Mouse (Mus musculus): ENCODE measurements around the gene Polr3a.

Gene Polr3a

DNA sequence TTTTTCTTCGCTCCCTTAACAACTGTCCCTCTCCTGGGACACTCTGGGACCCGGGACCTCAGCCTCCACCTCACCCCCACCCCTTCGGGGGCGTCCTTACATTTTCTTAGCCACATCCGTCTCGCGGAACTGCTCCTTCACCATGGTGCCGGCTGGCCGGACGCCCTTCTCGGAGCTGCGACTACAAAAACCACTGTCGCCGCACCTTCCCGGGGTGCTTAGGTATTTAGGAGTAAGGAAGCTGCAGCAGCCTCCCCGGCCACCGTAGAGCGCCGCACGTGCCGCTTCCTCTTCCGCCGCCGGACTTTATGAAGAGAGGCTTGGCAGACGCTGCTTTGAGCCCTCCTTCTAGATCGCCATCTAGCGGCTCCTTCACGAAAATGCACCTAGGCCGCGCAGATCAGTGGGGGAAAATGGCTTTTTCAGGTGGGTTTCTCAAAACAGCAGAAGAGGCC is at the start of gene Polr3a, which contains the start of gene Rps24:
TSS of gene Polr3a (minus strand) at position 286 of the 455 bp plus-strand sequence.
TSS of gene Rps24 (plus strand) at position 353 of the 455 bp plus-strand sequence.
- DNase-seq (ENCODE audit: low spot score in 2 of 2) = peak; percentile 87 to 90

DNA sequence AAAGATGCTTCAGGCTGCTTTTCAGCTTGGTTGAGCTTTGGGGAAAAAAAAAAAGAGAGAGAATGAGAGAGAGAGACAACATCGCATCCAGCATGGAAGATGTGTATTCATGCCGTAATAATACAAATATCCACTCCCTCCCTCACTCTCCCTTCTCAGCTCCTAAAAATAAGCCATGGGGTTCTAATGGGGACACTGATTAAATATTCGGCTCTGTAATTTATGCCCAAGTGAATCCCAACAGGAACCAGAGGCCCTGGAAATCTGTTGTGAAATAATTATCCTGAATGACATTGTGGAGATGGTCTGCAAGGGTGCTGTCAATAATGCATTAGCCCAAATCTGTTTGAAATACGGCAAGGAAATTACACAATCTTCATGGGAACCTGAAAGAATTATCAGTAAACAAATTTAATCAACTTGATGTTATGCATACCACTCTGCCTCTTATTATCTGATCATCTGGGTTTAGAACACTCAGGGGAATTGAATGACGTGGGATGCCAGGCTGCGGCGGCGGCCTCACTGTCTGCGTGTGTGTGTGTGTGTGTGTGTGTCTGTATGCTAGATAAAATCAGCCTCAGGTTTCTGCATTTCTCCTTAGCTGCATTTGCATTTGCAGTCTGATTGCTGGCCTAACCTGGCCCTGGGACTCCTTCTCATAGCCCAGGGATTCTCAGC is 48.1 kb upstream of the Polr3a start:
- no peak for DNase-seq (ENCODE audit: low spot score in 2 of 2)

- no peak for DNase-seq (ENCODE audit: low spot score in 2 of 2)
Measured at GRCm38 (mm10) chr14:24530228-24530627, 43.4 kb upstream of the Polr3a start.

DNA sequence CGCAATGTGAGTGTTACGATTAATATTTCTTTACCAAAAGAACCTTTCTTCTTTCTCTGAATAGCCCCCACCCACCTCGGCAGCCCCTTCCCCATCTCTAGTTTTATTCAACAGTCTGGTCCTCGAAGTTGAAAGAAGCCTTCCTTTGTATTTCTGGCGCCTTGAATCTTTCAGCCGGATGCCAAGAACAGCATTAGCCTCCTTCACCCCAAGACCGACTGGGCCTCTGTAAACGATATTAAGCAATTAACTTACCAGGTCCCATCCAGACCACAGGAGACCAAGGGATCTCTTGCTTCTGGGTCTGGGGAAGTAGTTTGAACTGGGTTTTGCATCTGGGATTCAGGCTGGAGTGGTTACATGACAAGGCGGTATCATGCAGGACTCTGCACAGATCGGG is 39.6 kb upstream of the Polr3a start:
- no peak for DNase-seq (ENCODE audit: low spot score in 2 of 2)

- DNase-seq (ENCODE audit: low spot score in 2 of 2) = no peak
Measured at GRCm38 (mm10) chr14:24525677-24526415, 39.0 kb upstream of the Polr3a start.

GRCm38 (mm10) chr14:24525137-24525536 is 38.3 kb upstream of the Polr3a start:
- no peak for DNase-seq (ENCODE audit: low spot score in 2 of 2)

GRCm38 (mm10) chr14:24521597-24521996 is 34.7 kb upstream of the Polr3a start:
- no peak for DNase-seq (ENCODE audit: low spot score in 2 of 2)

DNA sequence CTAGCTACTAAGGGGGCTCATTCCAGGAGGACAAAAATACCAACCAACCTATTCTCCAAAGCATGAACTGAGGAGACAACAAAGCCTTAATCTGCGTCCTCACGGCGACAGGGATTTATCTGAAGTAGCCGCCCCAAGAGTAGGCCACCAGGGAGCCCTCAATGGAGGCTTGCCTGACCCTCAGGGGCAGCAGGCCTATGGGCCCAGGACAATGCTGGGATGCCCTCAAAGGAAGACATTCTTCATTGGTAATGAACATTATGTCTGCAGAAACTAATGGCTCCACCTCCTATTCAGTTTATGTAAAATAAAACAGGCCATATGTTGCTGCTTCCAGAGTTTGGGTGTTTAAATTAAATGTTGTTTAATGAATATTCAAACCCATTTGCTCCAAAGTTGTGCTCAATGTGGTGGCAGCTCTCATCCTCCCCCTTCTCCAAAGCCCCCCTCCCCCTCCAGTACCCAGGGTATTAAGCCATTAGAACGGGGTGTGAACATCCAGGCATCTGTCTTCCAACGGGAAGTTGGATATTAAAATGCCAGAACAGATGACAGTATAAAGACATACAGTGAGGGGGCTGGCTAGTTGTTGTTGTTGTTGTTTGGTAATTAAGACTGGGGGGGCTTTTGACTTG is 25.8 kb upstream of the Polr3a start:
- no peak for DNase-seq (ENCODE audit: low spot score in 2 of 2)

DNA sequence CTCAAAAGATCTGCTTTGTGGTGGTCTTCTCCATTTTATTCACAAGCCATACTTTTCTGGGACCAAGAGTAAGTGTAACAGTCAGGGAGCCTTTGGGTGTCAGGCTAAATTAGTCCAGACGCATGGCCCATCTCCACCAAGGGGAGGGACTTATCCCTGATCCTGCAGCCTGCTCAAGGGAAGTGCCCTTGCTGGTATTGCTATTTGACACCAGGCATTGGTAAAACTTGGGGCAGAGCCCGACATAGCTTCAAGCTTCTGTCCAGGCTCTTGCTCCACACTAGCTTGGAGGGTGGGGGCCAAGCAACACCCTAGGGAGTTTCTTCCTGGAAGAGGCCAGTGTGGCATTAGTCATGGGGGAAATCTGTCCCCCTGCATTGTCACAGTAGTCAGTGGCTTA is 23.8 kb upstream of the Polr3a start:
- DNase-seq (ENCODE audit: low spot score in 2 of 2) = no peak

DNA sequence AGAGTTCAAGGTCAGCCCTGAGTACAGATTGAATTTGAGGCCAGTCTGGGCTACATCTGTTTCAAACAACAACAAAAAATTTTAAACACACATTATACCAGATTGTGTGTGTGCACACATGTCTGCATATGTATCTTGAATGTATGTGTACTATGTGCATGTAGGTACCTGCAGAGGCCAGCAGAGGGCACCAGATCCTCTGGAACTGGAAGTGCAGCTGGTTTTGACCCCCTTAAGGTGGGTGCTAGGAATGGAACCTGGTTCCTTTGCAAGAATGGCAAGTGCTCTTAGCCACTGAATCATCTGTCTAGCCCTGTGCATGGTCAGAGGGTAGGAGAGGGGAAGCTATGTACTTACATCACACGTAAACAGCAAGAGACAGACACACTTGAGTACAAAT is 23.4 kb upstream of the Polr3a start:
- no peak for DNase-seq (ENCODE audit: low spot score in 2 of 2)

DNA sequence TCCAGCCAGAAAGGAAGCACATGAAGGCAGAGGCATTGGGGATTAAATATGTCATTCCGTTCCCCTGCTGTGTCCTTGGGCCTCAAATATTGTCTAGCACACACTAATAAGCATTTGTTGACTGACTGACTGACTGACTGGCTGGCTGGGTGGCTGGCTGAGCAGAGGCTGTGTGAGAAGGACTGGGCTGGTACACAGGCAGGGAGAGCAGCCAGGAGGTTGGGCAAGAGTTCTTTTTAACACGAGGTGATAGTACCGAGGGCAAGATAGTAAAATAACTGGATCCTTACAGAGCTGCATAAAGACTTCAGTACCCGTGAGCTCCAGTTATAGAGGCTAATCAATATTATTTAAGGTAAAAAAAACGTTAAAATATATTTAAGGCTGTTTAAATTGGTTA is 22.7 kb upstream of the Polr3a start:
- DNase-seq (ENCODE audit: low spot score in 2 of 2) = no peak

- DNase-seq (ENCODE audit: low spot score in 2 of 2) = no peak
Measured at GRCm38 (mm10) chr14:24508070-24508773, 21.4 kb upstream of the Polr3a start.

DNA sequence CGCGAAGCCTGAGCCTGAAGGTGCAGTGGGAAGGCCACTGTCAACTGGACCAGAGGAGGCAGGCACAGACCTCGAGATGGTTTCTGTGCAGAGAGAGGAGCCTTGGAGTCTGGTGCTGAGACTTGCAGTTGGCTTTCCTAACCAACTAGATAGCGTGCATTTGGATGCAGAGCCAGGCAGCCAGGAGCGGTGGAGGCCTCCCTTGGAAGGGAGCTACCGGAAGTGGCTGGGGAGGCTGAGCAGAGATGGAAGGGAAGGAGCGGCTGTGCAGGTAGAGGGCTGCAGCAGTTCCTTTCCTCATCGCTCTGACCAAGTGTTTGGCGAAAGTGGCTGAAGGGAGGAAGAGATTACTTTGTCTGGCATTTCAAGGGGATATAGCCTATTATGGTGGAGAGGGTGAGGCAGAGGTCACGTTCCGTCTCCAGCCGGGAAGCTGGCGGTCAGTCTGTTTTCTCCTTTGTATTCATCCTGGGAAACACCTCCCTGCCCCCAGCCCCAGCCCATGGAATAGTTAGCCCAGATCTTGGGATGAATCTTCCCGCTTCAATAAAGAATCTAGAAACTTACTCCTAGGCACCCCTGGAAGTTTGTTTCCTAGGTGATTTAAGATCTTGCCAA is 20.7 kb upstream of the Polr3a start:
- no peak for DNase-seq (ENCODE audit: low spot score in 2 of 2)

DNA sequence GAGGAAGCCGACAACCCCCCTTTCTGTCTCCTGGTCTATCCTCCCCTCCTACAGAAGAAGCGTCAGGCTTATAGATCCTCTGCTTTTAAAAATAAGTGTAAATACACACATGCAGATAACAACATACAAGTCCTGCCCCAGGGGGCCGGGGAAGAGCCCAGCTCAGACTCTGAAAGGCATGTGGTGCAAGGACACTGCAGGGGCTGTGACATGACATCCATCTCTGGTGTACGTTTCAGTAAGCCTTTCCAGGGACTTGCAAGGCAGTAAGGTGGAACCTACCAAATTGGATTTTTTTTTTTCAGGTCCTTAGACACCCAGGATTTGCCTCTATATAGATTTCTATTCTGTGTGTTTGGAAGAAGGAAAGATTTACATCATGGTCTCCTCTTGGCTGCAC is 14.4 kb upstream of the Polr3a start:
- no peak for DNase-seq (ENCODE audit: low spot score in 2 of 2)

- no peak for DNase-seq (ENCODE audit: low spot score in 2 of 2)
Measured at GRCm38 (mm10) chr14:24500845-24501186, 14.0 kb upstream of the Polr3a start.

DNA sequence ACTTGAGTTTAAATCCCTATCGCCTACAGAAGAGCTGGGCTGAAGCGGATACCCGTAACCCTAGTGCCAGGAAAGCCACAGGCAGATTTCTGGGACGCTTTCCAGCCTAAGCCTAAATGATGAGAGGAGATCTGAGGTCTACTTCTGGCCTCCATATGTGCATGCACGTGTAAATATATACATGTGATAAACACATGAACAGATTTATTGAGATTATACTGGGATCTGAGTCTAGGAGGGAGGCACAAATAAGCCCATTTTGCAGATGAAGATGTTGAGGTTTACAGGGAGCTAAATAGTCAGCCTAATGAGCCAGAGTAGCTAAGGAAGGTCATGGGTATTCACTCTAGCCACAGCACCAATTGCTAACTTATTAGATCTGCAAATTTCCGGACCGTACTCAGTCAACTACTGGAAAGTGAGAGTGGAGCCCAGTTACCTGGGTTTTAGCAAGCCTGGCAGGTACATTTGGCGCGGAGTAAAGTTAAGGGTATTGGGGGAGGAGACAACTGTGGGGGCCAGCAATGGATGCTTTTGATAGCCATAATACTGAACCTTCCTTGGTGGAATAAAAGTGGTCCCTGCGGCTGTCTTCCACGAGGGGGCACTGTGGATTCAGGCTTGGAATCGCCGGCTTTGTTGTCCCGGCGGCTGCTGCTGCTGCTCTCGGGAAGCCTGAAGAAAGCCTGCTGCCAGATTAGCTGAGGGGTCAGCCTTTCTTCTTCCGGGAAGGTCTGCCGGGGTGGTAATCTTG is 13.4 kb upstream of the Polr3a start:
- DNase-seq (ENCODE audit: low spot score in 2 of 2) = peak; percentile 76 to 88

- DNase-seq (ENCODE audit: low spot score in 2 of 2) = no peak
Measured at GRCm38 (mm10) chr14:24499478-24499877, 12.6 kb upstream of the Polr3a start.

GRCm38 (mm10) chr14:24498561-24499255 is 11.8 kb upstream of the Polr3a start:
- no peak for DNase-seq (ENCODE audit: low spot score in 2 of 2)

- DNase-seq (ENCODE audit: low spot score in 2 of 2) = no peak
Measured at GRCm38 (mm10) chr14:24497443-24497842, 10.6 kb upstream of the Polr3a start.

- DNase-seq (ENCODE audit: low spot score in 2 of 2) = no peak
Measured at GRCm38 (mm10) chr14:24496507-24496906, 9.6 kb upstream of the Polr3a start.

All from frontal cortex, postnatal 25 days (tissue).